Mouse (Mus musculus): ENCODE measurements at regions not wholly inside any gene's neighbourhood (a gene's known extent, or its start where the extent isn't known, plus 50 kb on each side); places are given as distances from the start of the nearest gene placed in this dataset.
"Not testable (repeated sequence)": the region's sequence is repeated elsewhere in the genome, so short reads cannot be mapped to it uniquely, and the experiment has no call there.

GRCm38 (mm10) chr1:4570730-4571129 lies 237.0 kb upstream of the Gm37988 start:
- ATAC-seq (ENCODE audit: insufficient number of reproducible peaks, low FRiP score, low TSS enrichment): no peak

- peak; percentile 77 for ATAC-seq (ENCODE audit: insufficient number of reproducible peaks, low FRiP score, low TSS enrichment)
Measured at GRCm38 (mm10) chr1:4571299-4572202, 236.1 kb upstream of the Gm37988 start.

- ATAC-seq (ENCODE audit: insufficient number of reproducible peaks, low FRiP score, low TSS enrichment): no peak
Measured at GRCm38 (mm10) chr1:4572311-4572710, 235.4 kb upstream of the Gm37988 start.

- no peak for ATAC-seq (ENCODE audit: insufficient number of reproducible peaks, low FRiP score, low TSS enrichment)
Measured at GRCm38 (mm10) chr1:4574101-4574500, 233.6 kb upstream of the Gm37988 start.

GRCm38 (mm10) chr1:4576957-4577356 lies 230.7 kb upstream of the Gm37988 start:
- ATAC-seq (ENCODE audit: insufficient number of reproducible peaks, low FRiP score, low TSS enrichment): no peak

- no peak for ATAC-seq (ENCODE audit: insufficient number of reproducible peaks, low FRiP score, low TSS enrichment)
Measured at GRCm38 (mm10) chr1:4582534-4582933, 225.2 kb upstream of the Gm37988 start.

GRCm38 (mm10) chr1:4597856-4598255 lies 209.8 kb upstream of the Gm37988 start:
- ATAC-seq (ENCODE audit: insufficient number of reproducible peaks, low FRiP score, low TSS enrichment): no peak

- no peak for ATAC-seq (ENCODE audit: insufficient number of reproducible peaks, low FRiP score, low TSS enrichment)
Measured at GRCm38 (mm10) chr1:4598425-4598824, 209.3 kb upstream of the Gm37988 start.

- no peak for ATAC-seq (ENCODE audit: insufficient number of reproducible peaks, low FRiP score, low TSS enrichment)
Measured at GRCm38 (mm10) chr1:4602386-4602785, 205.3 kb upstream of the Gm37988 start.

- no peak for ATAC-seq (ENCODE audit: insufficient number of reproducible peaks, low FRiP score, low TSS enrichment)
Measured at GRCm38 (mm10) chr1:4608824-4609223, 198.9 kb upstream of the Gm37988 start.

GRCm38 (mm10) chr1:4613305-4613704 lies 194.4 kb upstream of the Gm37988 start:
- no peak for ATAC-seq (ENCODE audit: insufficient number of reproducible peaks, low FRiP score, low TSS enrichment)

- ATAC-seq (ENCODE audit: insufficient number of reproducible peaks, low FRiP score, low TSS enrichment): no peak
Measured at GRCm38 (mm10) chr1:4615286-4615685, 192.4 kb upstream of the Gm37988 start.

GRCm38 (mm10) chr1:4617479-4617878 lies 190.2 kb upstream of the Gm37988 start:
- ATAC-seq (ENCODE audit: insufficient number of reproducible peaks, low FRiP score, low TSS enrichment): no peak

- no peak for ATAC-seq (ENCODE audit: insufficient number of reproducible peaks, low FRiP score, low TSS enrichment)
Measured at GRCm38 (mm10) chr1:4622408-4622807, 185.3 kb upstream of the Gm37988 start.

GRCm38 (mm10) chr1:4623268-4623667 lies 184.4 kb upstream of the Gm37988 start:
- no peak for ATAC-seq (ENCODE audit: insufficient number of reproducible peaks, low FRiP score, low TSS enrichment)

- ATAC-seq (ENCODE audit: insufficient number of reproducible peaks, low FRiP score, low TSS enrichment): no peak
Measured at GRCm38 (mm10) chr1:4653937-4654336, 153.8 kb upstream of the Gm37988 start.

GRCm38 (mm10) chr1:4655252-4655651 lies 152.4 kb upstream of the Gm37988 start:
- ATAC-seq (ENCODE audit: insufficient number of reproducible peaks, low FRiP score, low TSS enrichment): no peak

- ATAC-seq (ENCODE audit: insufficient number of reproducible peaks, low FRiP score, low TSS enrichment): no peak
Measured at GRCm38 (mm10) chr1:4656883-4657282, 150.8 kb upstream of the Gm37988 start.

- ATAC-seq (ENCODE audit: insufficient number of reproducible peaks, low FRiP score, low TSS enrichment): not testable (repeated sequence)
Measured at GRCm38 (mm10) chr1:4660081-4660480, 147.6 kb upstream of the Gm37988 start.

- ATAC-seq (ENCODE audit: insufficient number of reproducible peaks, low FRiP score, low TSS enrichment): not testable (repeated sequence)
Measured at GRCm38 (mm10) chr1:4660616-4661015, 147.1 kb upstream of the Gm37988 start.

- ATAC-seq (ENCODE audit: insufficient number of reproducible peaks, low FRiP score, low TSS enrichment): no peak
Measured at GRCm38 (mm10) chr1:4661761-4662160, 145.9 kb upstream of the Gm37988 start.

- no peak for ATAC-seq (ENCODE audit: insufficient number of reproducible peaks, low FRiP score, low TSS enrichment)
Measured at GRCm38 (mm10) chr1:4669732-4670131, 138.0 kb upstream of the Gm37988 start.
